Mouse (Mus musculus) G1E (cell line): ENCODE measurements around the gene Pbx3. TPM values are rescaled to one million over a fixed set of nuclear protein-coding genes. Genes with fewer than 3 reads are reported as not detected.

Source experiments
- ATAC-seq: 2 replicates; pipeline ENCODE4 v1.8.0; 2016; ENCODE audit warnings: mild to moderate bottlenecking; ENCODE audit not compliant: insufficient number of reproducible peaks, poor library complexity, low FRiP score, severe bottlenecking; ENCODE audit errors: extremely low read depth
- DNase-seq: peaks from one replicate; pipeline ENCODE4 v3.0.0; 2012; ENCODE audit warnings: low spot score
- H3K27me3 ChIP-seq: 2 replicates; pipeline ENCODE4 v1.6.1; 2012; ENCODE audit warnings: mild to moderate bottlenecking, low read length, inconsistent platforms; ENCODE audit not compliant: insufficient read depth
- H3K36me3 ChIP-seq: replicated peaks from 2 replicates; pipeline ENCODE3; 2012; ENCODE audit warnings: mild to moderate bottlenecking, inconsistent platforms
- H3K4me1 ChIP-seq: 2 replicates; pipeline ENCODE4 v1.6.1; 2012; ENCODE audit warnings: low read depth, low read length, inconsistent platforms, mixed read lengths; ENCODE audit not compliant: insufficient read depth
- H3K4me3 ChIP-seq: 2 replicates; pipeline ENCODE4 v1.5.1; 2012; ENCODE audit warnings: low read depth, mild to moderate bottlenecking, inconsistent platforms, low read length, moderate library complexity, mixed read lengths
- H3K9me3 ChIP-seq: replicated peaks from 2 replicates; pipeline ENCODE4 v1.6.1; 2012; ENCODE audit warnings: inconsistent platforms
- CTCF ChIP-seq: IDR thresholded peaks from 2 replicates; pipeline ENCODE4 v1.5.1; 2012; ENCODE audit warnings: low read depth, low read length, inconsistent platforms, mixed read lengths
- GATA1 ChIP-seq: IDR thresholded peaks from 2 replicates; pipeline ENCODE4 v1.6.1; 2012; ENCODE audit warnings: borderline replicate concordance, low read length, inconsistent platforms, mixed read lengths
- GATA2 ChIP-seq: IDR thresholded peaks from 2 replicates; pipeline ENCODE4 v1.6.1; 2012; ENCODE audit warnings: low read depth, low read length, inconsistent platforms, borderline replicate concordance
- POLR2AphosphoS5 ChIP-seq: IDR thresholded peaks from 2 replicates; pipeline ENCODE4 v1.6.1; 2012; ENCODE audit warnings: low read depth, low read length, inconsistent platforms; ENCODE audit not compliant: insufficient replicate concordance
- TAL1 ChIP-seq: conservative IDR thresholded peaks from 2 replicates; pipeline ENCODE4 v1.6.1; 2012; ENCODE audit warnings: low read depth, low read length, inconsistent platforms, mixed read lengths
- polyA plus RNA-seq: library from polyadenylated mRNA; stranded (reverse); fragments of >175 nt; gene quantifications from 2 replicates; pipeline ENCODE4 v1.2.3, GENCODE M21; 2012
- total RNA-seq, 2 experiments: library from RNA; stranded (forward) in 1 of 2; stranded (reverse) in 1 of 2; fragments of 200-1000 nt in 1 of 2; fragments of >200 nt in 1 of 2; fragmentation: Nextera tagmentation in 1 of 2; gene quantifications; 2 replicates each; pipeline ENCODE4 v1.2.3; 2014 to 2017

Pbx3 gene
- total and polyA plus RNA-seq, 3 experiments: 13.6 to 40.0 (median 15.9) TPM

GRCm38 (mm10) chr2:34298664-34299063 is 74.3 kb downstream of the Pbx3 start:
- Histone ChIP-seq H3K9me3 (no peaks in the 10 kb centered on the region), H3K4me3 (no peak overlapping the region), H3K4me1 (no peaks in the 10 kb centered on the region), H3K27me3 (no peaks in the 10 kb centered on the region), H3K36me3 (no peaks in the 10 kb centered on the region)
- no peak for ATAC-seq
- no peak for TF ChIP-seq GATA1
- no peak for TF ChIP-seq TAL1
- no peak for TF ChIP-seq CTCF
- TF ChIP-seq POLR2AphosphoS5: no peak
- no peak for TF ChIP-seq GATA2
- DNase-seq: no peak

GRCm38 (mm10) chr2:34298202-34298601 is 74.7 kb downstream of the Pbx3 start:
- DNase-seq (no peak), ATAC-seq (no peak)
- no peak for TF ChIP-seq GATA1
- TF ChIP-seq GATA2: no peak
- no peak for TF ChIP-seq TAL1
- TF ChIP-seq POLR2AphosphoS5: no peak
- TF ChIP-seq CTCF: no peak
- Histone ChIP-seq H3K36me3 (no peaks in the 10 kb centered on the region), H3K4me1 (no peaks in the 10 kb centered on the region), H3K9me3 (no peaks in the 10 kb centered on the region), H3K27me3 (no peaks in the 10 kb centered on the region; the same call in 1 of the 2 replicates), H3K4me3 (no peak overlapping the region)

GRCm38 (mm10) chr2:34289726-34290125 is 83.2 kb downstream of the Pbx3 start:
- H3K9me3 ChIP-seq: no peaks in the 10 kb centered on the region
- no peak for DNase-seq
- H3K36me3 ChIP-seq: no peaks in the 10 kb centered on the region
- TF ChIP-seq TAL1 (no peak), POLR2AphosphoS5 (no peak), CTCF (no peak), GATA2 (no peak), GATA1 (no peak)
- no peaks in the 10 kb centered on the region for H3K4me1 ChIP-seq
- no peak overlapping the region for H3K4me3 ChIP-seq
- no peaks in the 10 kb centered on the region; the same call in 1 of the 2 replicates for H3K27me3 ChIP-seq
- ATAC-seq: no peak

- H3K36me3 ChIP-seq: no peaks in the 10 kb centered on the region
- ATAC-seq (no peak), DNase-seq (no peak)
- H3K27me3 ChIP-seq: no peaks in the 10 kb centered on the region
- H3K4me3 ChIP-seq: no peak overlapping the region
- no peaks in the 10 kb centered on the region for H3K4me1 ChIP-seq
- H3K9me3 ChIP-seq: no peaks in the 10 kb centered on the region
- no peak for TF ChIP-seq POLR2AphosphoS5
- TF ChIP-seq CTCF: no peak
- TF ChIP-seq GATA1: no peak
- no peak for TF ChIP-seq GATA2
- TF ChIP-seq TAL1: no peak
Observed at GRCm38 (mm10) chr2:34284239-34284638, 88.7 kb downstream of the Pbx3 start.

GRCm38 (mm10) chr2:34280996-34281395 is 91.9 kb downstream of the Pbx3 start:
- TF ChIP-seq TAL1 (no peak), GATA2 (no peak), GATA1 (no peak), CTCF (no peak), POLR2AphosphoS5 (no peak)
- Histone ChIP-seq H3K9me3 (no peaks in the 10 kb centered on the region), H3K4me3 (no peak overlapping the region), H3K4me1 (no peaks in the 10 kb centered on the region), H3K36me3 (no peaks in the 10 kb centered on the region), H3K27me3 (no peaks in the 10 kb centered on the region)
- DNase-seq (no peak), ATAC-seq (no peak)

GRCm38 (mm10) chr2:34279726-34280125 is 93.2 kb downstream of the Pbx3 start:
- DNase-seq: no peak
- Histone ChIP-seq H3K27me3 (no peaks in the 10 kb centered on the region), H3K36me3 (no peaks in the 10 kb centered on the region), H3K9me3 (no peaks in the 10 kb centered on the region), H3K4me1 (no peaks in the 10 kb centered on the region), H3K4me3 (no peak overlapping the region)
- no peak for ATAC-seq
- TF ChIP-seq GATA1 (no peak), TAL1 (no peak), POLR2AphosphoS5 (no peak)

GRCm38 (mm10) chr2:34275630-34276193 is 97.2 kb downstream of the Pbx3 start:
- no peak for ATAC-seq
- no peak overlapping the region for H3K4me3 ChIP-seq
- TF ChIP-seq CTCF (no peak), GATA1 (no peak), GATA2 (no peak), TAL1 (no peak), POLR2AphosphoS5 (no peak)

More at GRCm38 (mm10) chr2:34275630-34276193, 97.2 kb downstream of the Pbx3 start:
- H3K27me3 ChIP-seq: no peaks in the 10 kb centered on the region
- no peaks in the 10 kb centered on the region for H3K36me3 ChIP-seq
- DNase-seq: no peak
- no peaks in the 10 kb centered on the region for H3K4me1 ChIP-seq
- H3K9me3 ChIP-seq: no peaks in the 10 kb centered on the region
